Mouse (Mus musculus) myocyte (in vitro differentiated cells): ENCODE results near the gene Ugt1a8. TPM values are rescaled to one million over a fixed set of nuclear protein-coding genes. Genes with fewer than 3 reads are reported as not detected.
"Not testable (repeated sequence)": the region's sequence is repeated elsewhere in the genome, so short reads cannot be mapped to it uniquely, and the experiment has no call there.

ENCODE experiments used
- H3K27me3 ChIP-seq: one replicate; pipeline ENCODE4 v1.6.1; 2011; ENCODE audit not compliant: control insufficient read depth, insufficient read depth, insufficient read length
- H3K36me3 ChIP-seq: one replicate; pipeline ENCODE4 v1.6.1; 2011; ENCODE audit not compliant: control insufficient read depth, insufficient read depth
- H3K4me2 ChIP-seq: one replicate; pipeline ENCODE4 v1.6.1; 2011; ENCODE audit warnings: low read depth, control low read depth
- H3K4me3 ChIP-seq: one replicate; pipeline ENCODE4 v1.5.1; 2011; ENCODE audit warnings: mild to moderate bottlenecking, control low read depth, moderate library complexity
- H3K79me2 ChIP-seq: one replicate; pipeline ENCODE4 v1.6.1; 2011; ENCODE audit not compliant: control insufficient read depth, insufficient read depth
- H3ac ChIP-seq: one replicate; pipeline ENCODE4 v1.6.1; 2011; ENCODE audit not compliant: control insufficient read depth, insufficient read length
- CEBPB ChIP-seq: IDR thresholded peaks from 2 replicates; pipeline ENCODE4 v1.6.1; 2011; ENCODE audit warnings: mild to moderate bottlenecking, moderate library complexity; ENCODE audit not compliant: poor library complexity, insufficient read depth, severe bottlenecking
- E2F4 ChIP-seq: IDR thresholded peaks from one replicate; pipeline ENCODE4 v1.6.1; 2011; ENCODE audit warnings: mild to moderate bottlenecking, control low read depth, moderate library complexity; ENCODE audit not compliant: insufficient read depth
- MAX ChIP-seq: IDR thresholded peaks from one replicate; pipeline ENCODE4 v1.6.1; 2011; ENCODE audit warnings: low read depth, mild to moderate bottlenecking, control low read depth
- MYOD1 ChIP-seq, 3 experiments: IDR thresholded peaks; one replicate each; pipeline ENCODE4 v1.6.1; 2011; ENCODE audit warnings: control low read depth in 2 of 3, low read depth in 2 of 3, mild to moderate bottlenecking in 2 of 3, moderate library complexity in 1 of 3; ENCODE audit not compliant: insufficient read length in 2 of 3, control insufficient read depth in 1 of 3
- MYOG ChIP-seq, 3 experiments: IDR thresholded peaks; one replicate each; pipeline ENCODE4 v1.6.1; 2011; ENCODE audit warnings: control low read depth in 2 of 3, low read depth in 2 of 3, mild to moderate bottlenecking in 2 of 3; ENCODE audit not compliant: insufficient read length in 2 of 3, control insufficient read depth in 1 of 3, insufficient read depth in 1 of 3
- POLR2A ChIP-seq: IDR thresholded peaks from one replicate; pipeline ENCODE4 v1.6.1; 2011; ENCODE audit warnings: low read depth, mild to moderate bottlenecking, control low read depth, moderate library complexity; ENCODE audit not compliant: insufficient read length
- POLR2AphosphoS2 ChIP-seq: IDR thresholded peaks from one replicate; pipeline ENCODE4 v1.6.1; 2011; ENCODE audit warnings: low read depth, control low read depth; ENCODE audit not compliant: insufficient read length
- REST ChIP-seq: IDR thresholded peaks from one replicate; pipeline ENCODE4 v1.6.1; 2011; ENCODE audit warnings: mild to moderate bottlenecking, control low read depth, moderate library complexity; ENCODE audit not compliant: insufficient read depth, insufficient read length
- SRF ChIP-seq: IDR thresholded peaks from one replicate; pipeline ENCODE4 v1.6.1; 2011; ENCODE audit warnings: low read depth; ENCODE audit not compliant: control insufficient read depth, insufficient read length
- TCF12 ChIP-seq: IDR thresholded peaks from one replicate; pipeline ENCODE4 v1.6.1; 2011; ENCODE audit warnings: mild to moderate bottlenecking, control low read depth; ENCODE audit not compliant: poor library complexity, insufficient read depth, severe bottlenecking
- TCF3 ChIP-seq: IDR thresholded peaks from one replicate; pipeline ENCODE4 v1.6.1; 2011; ENCODE audit warnings: low read depth, control low read depth; ENCODE audit not compliant: insufficient read length
- USF1 ChIP-seq: IDR thresholded peaks from one replicate; pipeline ENCODE4 v1.6.1; 2011; ENCODE audit warnings: low read depth, mild to moderate bottlenecking, control low read depth, moderate library complexity
- polyA plus RNA-seq: library from polyadenylated mRNA; unstranded; fragments of >200 nt; fragmentation: generic; extraction: Trizol; gene quantifications from one replicate; pipeline ENCODE4 v1.2.1, GENCODE M21; 2012; ENCODE audit warnings: missing spikeins

The Ugt1a8 gene
- polyA plus RNA-seq, 1 experiment: not detected

GRCm38 (mm10) chr1:88130223-88130622 is 42.6 kb downstream of the Ugt1a8 start:
- H3K4me3 ChIP-seq, H3K79me2 ChIP-seq, H3K27me3 ChIP-seq, H3ac ChIP-seq, H3K36me3 ChIP-seq, H3K4me2 ChIP-seq: not testable (repeated sequence)

GRCm38 (mm10) chr1:88133908-88134456 is 46.4 kb downstream of the Ugt1a8 start:
- TF ChIP-seq E2F4 (no peak), USF1 (no peak), MYOG (IDR thresholded peaks at IDR 0.05; ENCODE audit: control insufficient read depth in 1 of 3, insufficient read depth in 1 of 3, insufficient read length in 2 of 3, low read depth in 2 of 3) (no peak), CEBPB (no peak), SRF (no peak), POLR2AphosphoS2 (no peak), MAX (no peak), TCF12 (no peak), POLR2A (no peak)
- no peak overlapping the region for H3ac ChIP-seq
- H3K4me2 ChIP-seq: peak overlapping the region; percentile 47
- H3K79me2 ChIP-seq: no peaks in the 10 kb centered on the region
- no peaks in the 10 kb centered on the region for H3K27me3 ChIP-seq
- H3K36me3 ChIP-seq: no peaks in the 10 kb centered on the region
- H3K4me3 ChIP-seq: no peak overlapping the region

- H3K79me2 ChIP-seq, H3K27me3 ChIP-seq: not testable (repeated sequence)
Observed at GRCm38 (mm10) chr1:88134457-88135011, 46.9 kb downstream of the Ugt1a8 start, which contains the start of gene Ugt1a6a. Ugt1a6a (plus strand) TSS chr1:88134809.

DNA sequence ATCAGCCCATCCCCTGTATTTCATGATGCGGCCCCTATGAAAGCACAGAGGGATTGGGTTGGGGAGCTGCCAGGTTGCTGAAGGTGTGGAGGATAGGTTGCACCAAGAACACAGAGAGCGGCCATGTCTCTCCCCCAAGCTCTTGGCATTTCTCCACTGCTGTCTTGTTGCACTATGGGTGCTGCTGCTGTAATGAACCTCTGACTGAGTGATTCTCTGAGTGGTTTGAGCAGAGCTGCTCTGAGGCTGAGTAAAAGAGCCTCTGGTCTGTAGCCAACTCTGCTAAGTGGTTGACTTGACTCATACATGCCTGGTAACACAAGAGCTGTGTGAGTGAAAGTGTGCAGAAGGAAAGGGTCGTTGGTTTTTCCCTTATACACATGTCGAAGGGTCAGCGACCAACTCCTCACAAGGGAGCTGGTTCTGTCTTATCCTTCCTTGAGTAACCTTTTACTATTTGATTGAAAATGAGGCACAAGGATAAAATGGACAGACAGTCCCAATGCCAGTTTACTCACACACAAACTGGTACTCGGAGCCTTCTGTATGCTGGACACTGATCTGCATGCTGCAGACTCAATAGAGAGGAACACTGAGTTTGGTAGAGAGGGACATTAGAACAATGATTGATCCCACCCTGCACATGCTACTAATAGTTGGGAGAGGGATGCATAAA is 47.8 kb downstream of the Ugt1a8 start:
- H3K79me2 ChIP-seq, H3K36me3 ChIP-seq, H3K27me3 ChIP-seq, H3ac ChIP-seq, H3K4me3 ChIP-seq: not testable (repeated sequence)
- peak overlapping the region; percentile 51 for H3K4me2 ChIP-seq

More at GRCm38 (mm10) chr1:88134457-88135011, 46.9 kb downstream of the Ugt1a8 start, which contains the start of gene Ugt1a6a:
- TF ChIP-seq CEBPB (peak; percentile 55; the same call in 1 of the 2 replicates), POLR2A (peak; percentile 17)
- H3K4me3 ChIP-seq, H3ac ChIP-seq, H3K36me3 ChIP-seq: not testable (repeated sequence)
- peak within 1 kb of the TSS; percentile 51 for H3K4me2 ChIP-seq

DNA sequence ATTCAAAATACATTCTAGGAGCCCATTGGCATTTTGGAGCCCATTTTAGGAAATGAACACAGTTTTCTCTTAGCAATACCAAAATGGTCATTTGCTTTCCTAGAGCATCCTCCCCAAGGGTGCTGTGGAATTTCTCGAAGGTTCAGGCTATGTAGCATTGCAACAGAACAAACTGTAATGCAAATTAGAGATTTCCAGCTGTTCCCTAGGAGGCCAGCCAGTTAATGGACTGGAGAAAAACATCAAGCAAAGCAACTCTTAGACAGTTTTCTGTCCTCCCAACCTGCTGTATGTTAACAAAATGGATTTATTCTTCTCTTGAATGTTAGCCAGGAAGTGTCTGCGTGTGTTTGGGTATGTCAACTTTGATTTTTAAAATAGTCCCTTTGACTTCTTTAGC is 49.0 kb downstream of the Ugt1a8 start:
- Histone ChIP-seq H3K4me2 (no peak overlapping the region), H3ac (no peak overlapping the region), H3K27me3 (no peaks in the 10 kb centered on the region), H3K4me3 (no peak overlapping the region), H3K79me2 (no peaks in the 10 kb centered on the region), H3K36me3 (no peaks in the 10 kb centered on the region)
- TF ChIP-seq POLR2A: no peak
- no peak for TF ChIP-seq SRF
- no peak for TF ChIP-seq MAX
- no peak for TF ChIP-seq TCF12
- TF ChIP-seq USF1: no peak
- no peak for TF ChIP-seq E2F4
- TF ChIP-seq TCF3: no peak
- TF ChIP-seq MYOG (IDR thresholded peaks at IDR 0.05; ENCODE audit: control insufficient read depth in 1 of 3, insufficient read depth in 1 of 3, insufficient read length in 2 of 3, low read depth in 2 of 3): no peak
- no peak for TF ChIP-seq REST
- no peak for TF ChIP-seq POLR2AphosphoS2
- TF ChIP-seq MYOD1 (IDR thresholded peaks at IDR 0.05; ENCODE audit: control insufficient read depth in 1 of 3, insufficient read length in 2 of 3, low read depth in 2 of 3): no peak
- no peak for TF ChIP-seq CEBPB

- H3K36me3 ChIP-seq: no peaks in the 10 kb centered on the region
- TF ChIP-seq SRF (no peak), MAX (no peak)
- H3K4me3 ChIP-seq: no peak overlapping the region
- no peak overlapping the region for H3K4me2 ChIP-seq
- no peak overlapping the region for H3ac ChIP-seq
- H3K79me2 ChIP-seq: no peaks in the 10 kb centered on the region
- H3K27me3 ChIP-seq: no peaks in the 10 kb centered on the region
Observed at GRCm38 (mm10) chr1:88137264-88137663, 49.7 kb downstream of the Ugt1a8 start.
